Mouse (Mus musculus): ENCODE results near the gene Kpnb1. TPM values are rescaled to one million over a fixed set of nuclear protein-coding genes. Genes with fewer than 3 reads are reported as not detected.

Gene Kpnb1
- polyA plus RNA-seq, 1 experiment from 2014 or later: 39.3 TPM

GRCm38 (mm10) chr11:97120221-97120620 lies 67.5 kb downstream of the Kpnb1 start:
- Histone ChIP-seq H3K9ac (no peak overlapping the region), H3K27ac (no peak overlapping the region), H3K36me3 (no peaks in the 10 kb centered on the region), H3K4me3 (no peak overlapping the region), H3K9me3 (replicated peaks) (no peaks in the 10 kb centered on the region), H3K27me3 (replicated peaks) (peaks cover 72% of the 10 kb centered on the region), H3K4me2 (no peak overlapping the region), H3K4me1 (peaks cover 19% of the 10 kb centered on the region)
- no peak for ATAC-seq
- WGBS (ENCODE audit: insufficient replicate concordance): 55% methylated on average over 10 of the region's 10 CpGs

DNA sequence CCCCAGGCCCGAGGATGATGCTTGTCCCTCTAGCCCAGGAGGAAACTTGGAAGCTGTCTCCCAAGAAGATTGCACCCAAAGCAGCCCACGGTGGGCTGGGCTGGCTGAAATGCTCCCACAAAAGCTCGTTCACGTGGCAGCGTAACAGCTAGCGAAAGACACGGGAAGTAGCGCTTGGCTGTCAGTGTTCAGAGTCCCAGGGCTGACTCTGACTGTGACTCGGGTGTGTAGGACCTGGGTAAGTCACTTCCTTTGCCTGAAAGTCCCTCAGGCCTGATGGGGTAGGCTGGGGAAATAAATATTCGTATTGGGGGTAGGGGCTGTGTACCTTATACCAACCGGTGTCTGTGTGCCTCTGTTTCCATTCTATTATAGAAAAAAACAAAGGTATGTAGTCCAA lies 71.9 kb downstream of the Kpnb1 start:
- Histone ChIP-seq H3K27ac (no peak overlapping the region), H3K4me3 (peak overlapping the region; percentile 36), H3K4me2 (peak overlapping the region; percentile 55), H3K9me3 (replicated peaks) (no peaks in the 10 kb centered on the region), H3K4me1 (peaks cover 13% of the 10 kb centered on the region), H3K36me3 (no peaks in the 10 kb centered on the region), H3K9ac (no peak overlapping the region), H3K27me3 (replicated peaks) (peaks cover 89% of the 10 kb centered on the region)
- 10% methylated on average over 11 of the region's 11 CpGs for WGBS (ENCODE audit: insufficient replicate concordance)
- ATAC-seq: no peak

DNA sequence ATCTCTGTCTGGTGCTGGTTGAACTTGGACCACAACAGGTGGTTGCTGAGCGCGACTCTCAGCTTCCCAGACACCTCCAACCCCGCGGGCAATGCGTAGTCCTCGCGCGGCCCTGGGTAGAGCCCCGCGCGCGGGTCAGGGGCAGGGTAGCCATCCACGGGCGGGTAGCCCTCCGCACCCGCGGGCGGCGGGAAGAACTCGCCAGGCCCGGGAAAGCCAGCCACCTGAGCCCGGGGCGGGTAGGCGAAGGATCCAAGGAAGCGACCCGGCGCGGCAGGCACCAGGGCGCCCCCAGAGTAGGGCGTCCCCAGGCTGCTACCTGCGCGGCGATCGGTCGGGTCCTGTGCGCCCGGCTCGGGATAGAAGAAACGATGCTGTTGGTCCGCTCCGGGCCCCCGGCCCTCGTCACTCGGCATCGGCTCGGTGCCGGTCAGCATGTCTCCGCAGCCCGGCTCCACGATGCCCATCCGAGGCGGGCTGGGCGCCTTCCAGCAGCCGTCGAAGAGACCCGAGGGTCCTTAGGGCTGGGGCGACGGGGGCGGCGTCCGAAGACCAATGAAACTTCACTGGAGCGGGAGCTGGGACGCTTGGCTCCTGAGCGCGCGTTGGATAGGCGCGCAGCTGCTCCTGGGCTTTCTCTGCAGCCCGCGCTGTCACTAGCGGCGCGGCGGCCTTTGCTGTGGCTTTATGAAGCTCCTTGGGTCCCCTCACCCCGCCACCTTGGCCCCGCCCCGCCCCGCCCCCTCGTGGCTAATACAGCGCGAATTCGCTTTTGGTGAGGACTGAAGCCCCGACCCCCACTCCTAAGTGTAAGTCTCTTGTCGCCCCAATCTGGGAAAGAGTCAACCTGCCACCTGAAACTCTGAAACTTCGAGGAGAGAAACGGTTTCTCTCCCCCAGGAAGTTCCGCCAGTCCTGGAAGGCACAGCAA lies 72.7 kb downstream of the Kpnb1 start, which contains the start of gene Tbx21:
TSS of gene Tbx21 (minus strand) at position 661 of the 931 bp plus-strand sequence.
- Histone ChIP-seq H3K9me3 (replicated peaks) (no peaks in the 10 kb centered on the region), H3K27me3 (replicated peaks) (peaks cover 83% of the 10 kb centered on the region), H3K4me1 (peaks cover 13% of the 10 kb centered on the region), H3K36me3 (no peaks in the 10 kb centered on the region), H3K4me2 (peak within 1 kb of the TSS; percentile 55), H3K27ac (no peak within 1 kb of the TSS), H3K4me3 (peak within 1 kb of the TSS; percentile 36), H3K9ac (no peak within 1 kb of the TSS)
- ATAC-seq: no peak
- WGBS (ENCODE audit: insufficient replicate concordance): 1% methylated on average over 87 of the region's 87 CpGs

GRCm38 (mm10) chr11:97112519-97113125 lies 75.1 kb downstream of the Kpnb1 start:
- H3K9ac ChIP-seq: no peak overlapping the region
- no peak overlapping the region for H3K4me3 ChIP-seq
- WGBS (ENCODE audit: insufficient replicate concordance): 79% methylated on average over 9 of the region's 9 CpGs
- no peak overlapping the region for H3K4me2 ChIP-seq
- peaks cover 66% of the 10 kb centered on the region for H3K27me3 ChIP-seq (replicated peaks)
- no peak overlapping the region for H3K27ac ChIP-seq
- no peaks in the 10 kb centered on the region for H3K9me3 ChIP-seq (replicated peaks)
- H3K36me3 ChIP-seq: no peaks in the 10 kb centered on the region
- no peak for ATAC-seq
- H3K4me1 ChIP-seq: peaks cover 13% of the 10 kb centered on the region

Small RNAs within 50 kb of the gene (microRNA-seq; reads per million reads assigned to microRNA genes)
- not detected for gene Mir7235

Other genes starting within 250 kb of the Kpnb1 start
- gene Pnpo, start 243.9 kb downstream of the Kpnb1 start, polyA plus RNA-seq (2016; fragmentation: Nextera tagmentation; extraction: Ambion mirVana): 528 and 553 TPM in 2 replicates
- 15.5 and 18.5 TPM in 2 replicates for gene Sp2, start 204.9 kb downstream of the Kpnb1 start, polyA plus RNA-seq (2016; fragmentation: Nextera tagmentation; extraction: Ambion mirVana)
- 0.15 and 0.19 TPM in 2 replicates for gene Sp6, start 174.5 kb downstream of the Kpnb1 start, polyA plus RNA-seq (2016; fragmentation: Nextera tagmentation; extraction: Ambion mirVana)
- gene Scrn2, start 157.9 kb downstream of the Kpnb1 start, polyA plus RNA-seq (2016; fragmentation: Nextera tagmentation; extraction: Ambion mirVana): 9.8 and 11.0 TPM in 2 replicates
- 0.35 and 0.48 TPM in 2 replicates for gene Lrrc46, start 146.5 kb downstream of the Kpnb1 start, polyA plus RNA-seq (2016; fragmentation: Nextera tagmentation; extraction: Ambion mirVana)
- gene Mrpl10, start 146.3 kb downstream of the Kpnb1 start, polyA plus RNA-seq (2016; fragmentation: Nextera tagmentation; extraction: Ambion mirVana): 56.7 TPM in 2 replicates
- 3.7 and 3.8 TPM in 2 replicates for gene Osbpl7, start 137.3 kb downstream of the Kpnb1 start, polyA plus RNA-seq (2016; fragmentation: Nextera tagmentation; extraction: Ambion mirVana)
- gene Tbx21, start 72.5 kb downstream of the Kpnb1 start, polyA plus RNA-seq (2016; fragmentation: Nextera tagmentation; extraction: Ambion mirVana): not detected in 2 replicates
- gene Tbkbp1, start 36.4 kb downstream of the Kpnb1 start, polyA plus RNA-seq (2016; fragmentation: Nextera tagmentation; extraction: Ambion mirVana): 3.6 and 4.0 TPM in 2 replicates
- 27.1 and 31.3 TPM in 2 replicates for gene Npepps, start 92.8 kb upstream of the Kpnb1 start, polyA plus RNA-seq (2016; fragmentation: Nextera tagmentation; extraction: Ambion mirVana)
- gene Mrpl45, start 127.8 kb upstream of the Kpnb1 start, polyA plus RNA-seq (2016; fragmentation: Nextera tagmentation; extraction: Ambion mirVana): 38.9 and 44.0 TPM in 2 replicates
- 0.02 TPM in 1 of 2 replicates, not detected in the other for gene Gpr179, start 164.2 kb upstream of the Kpnb1 start, polyA plus RNA-seq (2016; fragmentation: Nextera tagmentation; extraction: Ambion mirVana)
- gene Socs7, start 174.7 kb upstream of the Kpnb1 start, polyA plus RNA-seq (2016; fragmentation: Nextera tagmentation; extraction: Ambion mirVana): 1.9 and 2.1 TPM in 2 replicates
- 17.3 and 19.7 TPM in 2 replicates for gene Arhgap23, start 227.7 kb upstream of the Kpnb1 start, polyA plus RNA-seq (2016; fragmentation: Nextera tagmentation; extraction: Ambion mirVana)